Mouse (Mus musculus): ENCODE measurements around the gene Cmc2.

The Cmc2 gene

GRCm38 (mm10) chr8:116905836-116906235, 15.4 kb downstream of the Cmc2 start:
- no peak for DNase-seq (ENCODE audit: low spot score)

GRCm38 (mm10) chr8:116905252-116905651, 16.0 kb downstream of the Cmc2 start:
- DNase-seq (ENCODE audit: low spot score), result no peak

- no peak for DNase-seq (ENCODE audit: low spot score)
These were observed 16.5 kb downstream of the Cmc2 start for GRCm38 (mm10) chr8:116904736-116905135.

GRCm38 (mm10) chr8:116895521-116895920, 25.7 kb downstream of the Cmc2 start:
- DNase-seq (ENCODE audit: low spot score), result no peak

- no peak for DNase-seq (ENCODE audit: low spot score)
These were observed 27.3 kb downstream of the Cmc2 start for GRCm38 (mm10) chr8:116893938-116894337.

- DNase-seq (ENCODE audit: low spot score), result no peak
These were observed 28.6 kb downstream of the Cmc2 start for GRCm38 (mm10) chr8:116892636-116893035.

GRCm38 (mm10) chr8:116892130-116892529, 29.1 kb downstream of the Cmc2 start:
- no peak for DNase-seq (ENCODE audit: low spot score)

- no peak for DNase-seq (ENCODE audit: low spot score)
These were observed 29.8 kb downstream of the Cmc2 start for GRCm38 (mm10) chr8:116891446-116891845.

GRCm38 (mm10) chr8:116887813-116888212, 33.4 kb downstream of the Cmc2 start:
- DNase-seq (ENCODE audit: low spot score), result no peak

- DNase-seq (ENCODE audit: low spot score), result no peak
These were observed 39.9 kb downstream of the Cmc2 start for GRCm38 (mm10) chr8:116881396-116881795.

- DNase-seq (ENCODE audit: low spot score), result no peak
These were observed 45.3 kb downstream of the Cmc2 start for GRCm38 (mm10) chr8:116875798-116876450.

GRCm38 (mm10) chr8:116873986-116874385, 47.3 kb downstream of the Cmc2 start:
- no peak for DNase-seq (ENCODE audit: low spot score)

GRCm38 (mm10) chr8:116873586-116873985, 47.7 kb downstream of the Cmc2 start:
- DNase-seq (ENCODE audit: low spot score), result no peak

GRCm38 (mm10) chr8:116872761-116873342, 48.4 kb downstream of the Cmc2 start:
- no peak for DNase-seq (ENCODE audit: low spot score)

- DNase-seq (ENCODE audit: low spot score), result peak; percentile 64
These were observed 52.6 kb downstream of the Cmc2 start for GRCm38 (mm10) chr8:116868699-116869098.

- no peak for DNase-seq (ENCODE audit: low spot score)
These were observed 53.9 kb downstream of the Cmc2 start for GRCm38 (mm10) chr8:116867321-116867720.

GRCm38 (mm10) chr8:116866118-116866903, 54.9 kb downstream of the Cmc2 start:
- peak; percentile 85 for DNase-seq (ENCODE audit: low spot score)

- DNase-seq (ENCODE audit: low spot score), result no peak
These were observed 56.7 kb downstream of the Cmc2 start for GRCm38 (mm10) chr8:116864514-116864913.

- DNase-seq (ENCODE audit: low spot score), result no peak
These were observed 57.2 kb downstream of the Cmc2 start for GRCm38 (mm10) chr8:116864022-116864387.

GRCm38 (mm10) chr8:116863357-116864021, 57.8 kb downstream of the Cmc2 start:
- peak; percentile 77 for DNase-seq (ENCODE audit: low spot score)

GRCm38 (mm10) chr8:116862191-116862590, 59.1 kb downstream of the Cmc2 start:
- DNase-seq (ENCODE audit: low spot score), result no peak

GRCm38 (mm10) chr8:116852042-116852441, 69.2 kb downstream of the Cmc2 start:
- no peak for DNase-seq (ENCODE audit: low spot score)

- no peak for DNase-seq (ENCODE audit: low spot score)
These were observed 73.2 kb downstream of the Cmc2 start for GRCm38 (mm10) chr8:116848042-116848441.
